Mouse (Mus musculus) lung, postnatal 10 days (tissue): ENCODE measurements at regions not wholly inside any gene's neighbourhood (a gene's known extent, or its start where the extent isn't known, plus 50 kb on each side); places are given as distances from the start of the nearest gene placed in this dataset.

Experiments
- DNase-seq: peaks from one replicate; pipeline ENCODE4 v3.0.0; 2021

- no peak for DNase-seq
Measured at GRCm38 (mm10) chr6:98433286-98433685, 90.7 kb upstream of the Gm765 start.

- DNase-seq: no peak
Measured at GRCm38 (mm10) chr6:98429120-98429519, 86.6 kb upstream of the Gm765 start.

GRCm38 (mm10) chr6:98402605-98403004 is 60.1 kb upstream of the Gm765 start:
- DNase-seq: no peak

GRCm38 (mm10) chr6:98394589-98394988 is 52.0 kb upstream of the Gm765 start:
- no peak for DNase-seq
